ENCODE assay signal across 23 mouse cellular contexts in genomic region chr1:132791049-132791448, GRCm38 (mm10). TPM values are rescaled to one million over a fixed set of nuclear protein-coding genes. Genes with fewer than 3 reads are reported as not detected.
DNase-seq lines count a peak whose midpoint lies in the region; ATAC-seq and TF ChIP-seq lines count a peak whose summit lies in the region.
"Had no signal": no experiment of that assay in that cellular context is flagged by ENCODE, and none has a peak within 500 bp of the region (broad histone marks: within the 10 kb centered on the region; RNA-seq: fewer than 3 reads in every experiment).

No protein-coding gene starts in this region.

- no peak overlapping the region for H3K27ac ChIP-seq in heart, embryonic 10.5 days
- H3K27ac ChIP-seq in heart, embryonic 11.5 days (ENCODE audit: low read depth, low read length), result no peak overlapping the region
- H3K27ac ChIP-seq in stomach, postnatal 0 days (replicated peaks), result no peak overlapping the region
- H3K27ac ChIP-seq in forebrain, embryonic 16.5 days (ENCODE audit: low read length), result no peak overlapping the region
- H3K27ac ChIP-seq: gastrocnemius, adult 2 months; hindbrain, embryonic 10.5 days; limb, embryonic 13.5 days; liver, embryonic 14.5 days; neural tube, embryonic 15.5 days; stomach, embryonic 15.5 days had no signal

- H3K4me2 ChIP-seq in heart, embryonic 11.5 days, result no peak overlapping the region
- H3K4me2 ChIP-seq in stomach, postnatal 0 days (replicated peaks; ENCODE audit: low read depth), result no peak overlapping the region
- no peak overlapping the region for H3K4me2 ChIP-seq in forebrain, embryonic 16.5 days (ENCODE audit: low read length)
- H3K4me2 ChIP-seq: limb, embryonic 13.5 days; neural tube, embryonic 15.5 days; stomach, embryonic 15.5 days had no signal

- H3K4me1 ChIP-seq in heart, embryonic 10.5 days, result peaks cover 9% of the 10 kb centered on the region; the same call in 1 of the 2 replicates
- peaks cover 5% of the 10 kb centered on the region; the same call in 1 of the 2 replicates for H3K4me1 ChIP-seq in heart, embryonic 11.5 days (ENCODE audit: control insufficient read depth, insufficient read depth, low read length)
- H3K4me1 ChIP-seq in stomach, postnatal 0 days (replicated peaks; ENCODE audit: control insufficient read depth, insufficient read depth), result no peaks in the 10 kb centered on the region
- no peaks in the 10 kb centered on the region for H3K4me1 ChIP-seq in forebrain, embryonic 16.5 days (replicated peaks; ENCODE audit: control insufficient read depth, insufficient read depth, low read length)
- no peaks in the 10 kb centered on the region for H3K4me1 ChIP-seq in lung, adult 2 months (ENCODE audit: control insufficient read depth, insufficient read depth, low read length)
- H3K4me1 ChIP-seq: stomach, embryonic 15.5 days had no signal

- H3K36me3 ChIP-seq in heart, embryonic 10.5 days, result no peaks in the 10 kb centered on the region
- H3K36me3 ChIP-seq in heart, embryonic 11.5 days (ENCODE audit: control insufficient read depth, insufficient read depth, low read length), result no peaks in the 10 kb centered on the region
- no peaks in the 10 kb centered on the region for H3K36me3 ChIP-seq in stomach, postnatal 0 days (ENCODE audit: control insufficient read depth, insufficient read depth, low read length)
- no peaks in the 10 kb centered on the region for H3K36me3 ChIP-seq in forebrain, embryonic 16.5 days (ENCODE audit: control insufficient read depth, insufficient read depth)
- H3K36me3 ChIP-seq: hindbrain, embryonic 10.5 days; limb, embryonic 13.5 days; neural tube, embryonic 15.5 days; stomach, embryonic 15.5 days had no signal

- TF ChIP-seq EP300 in stomach, postnatal 0 days (optimal IDR thresholded peaks at IDR 0.05), result no peak

- no peak for TF ChIP-seq CTCF in stomach, postnatal 0 days (IDR thresholded peaks at IDR 0.05; ENCODE audit: low read depth)
- TF ChIP-seq CTCF in lung, adult 2 months (IDR thresholded peaks at IDR 0.05; ENCODE audit: insufficient read depth, low read length), result no peak

- H3K27me3 ChIP-seq in heart, embryonic 10.5 days (ENCODE audit: insufficient read depth, poor library complexity, severe bottlenecking), result no peaks in the 10 kb centered on the region
- no peaks in the 10 kb centered on the region for H3K27me3 ChIP-seq in heart, embryonic 11.5 days (ENCODE audit: control insufficient read depth, insufficient read depth, low read length)
- no peaks in the 10 kb centered on the region for H3K27me3 ChIP-seq in stomach, postnatal 0 days (ENCODE audit: control insufficient read depth, insufficient read depth, low read length)
- no peaks in the 10 kb centered on the region for H3K27me3 ChIP-seq in forebrain, embryonic 16.5 days (replicated peaks; ENCODE audit: control insufficient read depth, insufficient read depth, low read length)
- H3K27me3 ChIP-seq: neural tube, embryonic 15.5 days; stomach, embryonic 15.5 days had no signal

- no peak overlapping the region for H3K4me3 ChIP-seq in heart, embryonic 10.5 days
- H3K4me3 ChIP-seq in heart, embryonic 11.5 days (ENCODE audit: low read depth, low read length), result no peak overlapping the region
- no peak overlapping the region for H3K4me3 ChIP-seq in stomach, postnatal 0 days (ENCODE audit: low read depth, low read length)
- H3K4me3 ChIP-seq in forebrain, embryonic 16.5 days (replicated peaks; ENCODE audit: low read length), result no peak overlapping the region
- no peak overlapping the region for H3K4me3 ChIP-seq in lung, adult 2 months (replicated peaks; ENCODE audit: extremely low read depth, low read depth, low read length)
- H3K4me3 ChIP-seq: erythroblast, embryonic 14.5 days; gastrocnemius, adult 2 months; hindbrain, embryonic 10.5 days; limb, embryonic 13.5 days; neural tube, embryonic 15.5 days; stomach, embryonic 15.5 days had no signal

- no peak overlapping the region for H3K9ac ChIP-seq in heart, embryonic 11.5 days (ENCODE audit: low read depth, low read length)
- H3K9ac ChIP-seq in stomach, postnatal 0 days (ENCODE audit: low read length), result no peak overlapping the region
- H3K9ac ChIP-seq in forebrain, embryonic 16.5 days (replicated peaks; ENCODE audit: low read depth, low read length), result no peak overlapping the region
- H3K9ac ChIP-seq: forebrain, postnatal 0 days; limb, embryonic 13.5 days; liver, embryonic 14.5 days; neural tube, embryonic 15.5 days; stomach, embryonic 15.5 days had no signal

- ATAC-seq in heart, embryonic 11.5 days (replicated peaks; ENCODE audit: insufficient number of reproducible peaks, low FRiP score, low TSS enrichment), result no peak
- ATAC-seq in hematopoietic stem cell, adult 5-6 weeks (replicated peaks in 1 of 2; ENCODE audit: insufficient read depth in 1 of 2, low FRiP score in 2 of 2, low TSS enrichment in 1 of 2, low read depth in 1 of 2, poor library complexity in 2 of 2, severe bottlenecking in 2 of 2), result peak; percentile 99 to 100
- no peak; the same call in 1 of the 2 replicates for ATAC-seq in stomach, postnatal 0 days (ENCODE audit: low FRiP score, low TSS enrichment)
- no peak for ATAC-seq in forebrain, embryonic 16.5 days
- ATAC-seq: forebrain, postnatal 0 days; lung, postnatal 0 days had no signal

- no peaks in the 10 kb centered on the region for H3K9me3 ChIP-seq in heart, embryonic 10.5 days
- no peaks in the 10 kb centered on the region for H3K9me3 ChIP-seq in heart, embryonic 11.5 days (replicated peaks; ENCODE audit: control insufficient read depth, low read length)
- H3K9me3 ChIP-seq in stomach, postnatal 0 days (ENCODE audit: control insufficient read depth, low read length), result no peaks in the 10 kb centered on the region
- no peaks in the 10 kb centered on the region for H3K9me3 ChIP-seq in forebrain, embryonic 16.5 days (ENCODE audit: control insufficient read depth, low read length)
- H3K9me3 ChIP-seq: hindbrain, embryonic 10.5 days; limb, embryonic 13.5 days; neural tube, embryonic 15.5 days; stomach, embryonic 15.5 days had no signal

- 83% methylated on average over 6 of the region's 6 CpGs for WGBS in heart, embryonic 10.5 days
- 78% methylated on average over 6 of the region's 6 CpGs for WGBS in heart, embryonic 11.5 days (ENCODE audit: insufficient replicate concordance)
- 92% methylated on average over 6 of the region's 6 CpGs for WGBS in stomach, postnatal 0 days
- 93% methylated on average over 6 of the region's 6 CpGs for WGBS in forebrain, embryonic 16.5 days
- 89% methylated on average over 6 of the region's 6 CpGs for WGBS in lung, adult 2 months

- DNase-seq in heart, embryonic 10.5 days (ENCODE audit: low spot score), result peak; percentile 6
- peak; percentile 63 for DNase-seq in R1 (ENCODE audit: low read depth, low spot score)
- no peak for DNase-seq in stomach, postnatal 0 days (ENCODE audit: low spot score)
- no peak for DNase-seq in lung, adult 2 months
- DNase-seq: cerebellum, adult 2 months; forebrain, postnatal 0 days; gastrocnemius, adult 2 months; heart, adult 18-20 months; kidney, adult 8-10 months; midbrain, embryonic 14.5 days; right cerebral cortex, postnatal 14 days; spleen, adult 18-20 months; thymus, adult 2 months had no signal

- no peak for TF ChIP-seq POLR2A in lung, adult 2 months (IDR thresholded peaks at IDR 0.05; ENCODE audit: borderline replicate concordance, extremely low read depth, low read depth, low read length)

RNA-seq across cellular contexts. Expression of gene Nfasc, which starts 49.5 kb away (rescaled TPM):
- polyA plus RNA-seq in heart, embryonic 10.5 days (2016; fragmentation: Nextera tagmentation; extraction: Ambion mirVana), result 0.22 and 0.84 TPM in 2 replicates
- 0.15 and 0.24 TPM in 2 replicates for polyA plus RNA-seq in heart, embryonic 11.5 days (2014; fragmentation: Nextera tagmentation; extraction: Ambion mirVana)
- not detected in 2 replicates for total RNA-seq in hematopoietic stem cell, adult 5-6 weeks (2017)
- polyA plus RNA-seq in stomach, postnatal 0 days (2015; fragmentation: Nextera tagmentation; extraction: Ambion mirVana), result 0.74 and 0.79 TPM in 2 replicates
- 49.3 and 61.8 TPM in 2 replicates for polyA plus RNA-seq in forebrain, embryonic 16.5 days (2015; fragmentation: Nextera tagmentation; extraction: Ambion mirVana)
- polyA plus RNA-seq in lung, adult 2 months (2012; rRNA removed), result 0.15 and 0.20 TPM in 2 replicates
- polyA plus RNA-seq: erythroblast, embryonic 14.5 days had no signal

Comparison
In these comparisons a context has a peak if more than half of its experiments do, and no peak if none do; other contexts are left out.
1. DNase-seq: peak in heart, embryonic 10.5 days (single experiment) and R1 (single experiment); none in stomach, postnatal 0 days (single experiment) and lung, adult 2 months (single experiment).
2. ATAC-seq: peak in hematopoietic stem cell, adult 5-6 weeks (2 of 2); none in heart, embryonic 11.5 days (single experiment), stomach, postnatal 0 days (single experiment) and forebrain, embryonic 16.5 days (single experiment).
3. RNA of gene Nfasc, which starts 49.5 kb away (polyA plus RNA-seq): 49.3 to 61.8 TPM in forebrain, embryonic 16.5 days; 0.22 to 0.84 TPM in heart, embryonic 10.5 days, 0.74 to 0.79 TPM in stomach, postnatal 0 days, 0.15 to 0.24 TPM in heart, embryonic 11.5 days and 0.15 to 0.20 TPM in lung, adult 2 months; every median in the first group is over 10 times any median in the second.